Mouse (Mus musculus): ENCODE results near the gene Fen1. TPM values are rescaled to one million over a fixed set of nuclear protein-coding genes. Genes with fewer than 3 reads are reported as not detected.

The Fen1 gene
- polyA plus RNA-seq, 1 experiment from 2014 or later: 135 TPM

GRCm38 (mm10) chr19:10222656-10223055 lies 18.7 kb upstream of the Fen1 start:
- Histone ChIP-seq H3K4me3 (ENCODE audit: low read depth, low read length) (no peak overlapping the region), H3K9me3 (ENCODE audit: control insufficient read depth, low read length) (no peaks in the 10 kb centered on the region), H3K27me3 (ENCODE audit: control insufficient read depth, insufficient read depth, low read length) (no peaks in the 10 kb centered on the region), H3K4me1 (ENCODE audit: control insufficient read depth, insufficient read depth, low read length) (peaks cover 10% of the 10 kb centered on the region; the same call in 1 of the 2 replicates), H3K27ac (replicated peaks; ENCODE audit: low read depth, low read length) (no peak overlapping the region), H3K4me2 (ENCODE audit: low read depth, severe bottlenecking) (no peak overlapping the region), H3K9ac (ENCODE audit: low read length) (no peak overlapping the region), H3K36me3 (ENCODE audit: control insufficient read depth, insufficient read depth, low read length) (no peaks in the 10 kb centered on the region)
- WGBS: 18% methylated on average over 8 of the region's 8 CpGs
- no peak for DNase-seq (ENCODE audit: low spot score)
- ATAC-seq (ENCODE audit: insufficient number of reproducible peaks, low FRiP score, low TSS enrichment, low read depth): no peak

DNA sequence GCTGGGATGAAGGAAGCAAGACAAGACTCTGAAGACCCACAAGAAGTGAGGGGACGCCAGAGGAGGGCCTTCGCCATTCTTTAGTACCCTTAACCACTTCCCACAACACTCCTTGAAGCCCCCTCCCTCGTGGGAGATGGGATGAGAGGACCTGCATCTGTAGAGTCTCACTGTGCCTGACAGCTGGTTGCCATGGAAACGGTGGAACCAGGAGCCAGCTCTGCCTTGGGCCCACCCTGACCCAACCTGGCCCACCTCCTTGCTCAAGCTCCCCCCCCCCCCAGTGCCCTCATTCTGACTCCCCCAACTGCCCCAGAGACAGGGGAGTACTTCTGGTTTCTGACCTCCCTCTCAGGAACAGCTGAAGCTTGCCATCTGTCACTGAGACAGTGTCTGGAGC lies 17.6 kb upstream of the Fen1 start:
- Histone ChIP-seq H3K4me3 (ENCODE audit: low read depth, low read length) (no peak overlapping the region), H3K27ac (replicated peaks; ENCODE audit: low read depth, low read length) (no peak overlapping the region), H3K27me3 (ENCODE audit: control insufficient read depth, insufficient read depth, low read length) (no peaks in the 10 kb centered on the region), H3K9me3 (ENCODE audit: control insufficient read depth, low read length) (no peaks in the 10 kb centered on the region), H3K4me2 (ENCODE audit: low read depth, severe bottlenecking) (no peak overlapping the region), H3K36me3 (ENCODE audit: control insufficient read depth, insufficient read depth, low read length) (no peaks in the 10 kb centered on the region), H3K9ac (ENCODE audit: low read length) (no peak overlapping the region), H3K4me1 (ENCODE audit: control insufficient read depth, insufficient read depth, low read length) (peaks cover 10% of the 10 kb centered on the region; the same call in 1 of the 2 replicates)
- DNase-seq (ENCODE audit: low spot score): peak; percentile 38
- no peak for ATAC-seq (ENCODE audit: insufficient number of reproducible peaks, low FRiP score, low TSS enrichment, low read depth)
- 19% methylated on average over 4 of the region's 4 CpGs for WGBS

DNA sequence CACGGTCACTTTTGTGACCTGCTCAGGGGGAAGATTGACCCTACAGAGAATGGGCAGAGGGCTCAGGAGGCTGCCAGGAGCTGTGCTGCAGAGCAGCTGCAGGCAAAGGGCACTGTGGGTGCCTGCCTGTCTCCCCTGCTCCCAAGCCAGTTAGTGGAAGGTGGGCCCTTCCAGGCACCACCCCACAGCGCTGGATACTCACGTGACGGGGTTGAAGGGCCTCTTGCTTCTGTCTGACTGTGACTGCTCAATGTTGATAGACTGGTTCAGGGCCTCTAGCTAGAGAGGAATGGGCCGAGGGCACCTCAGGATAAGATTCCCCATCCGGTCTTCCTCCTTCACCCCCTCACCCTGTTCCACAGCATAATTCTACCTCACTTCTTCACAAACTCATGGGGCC lies 15.6 kb upstream of the Fen1 start:
- H3K27me3 ChIP-seq (ENCODE audit: control insufficient read depth, insufficient read depth, low read length): no peaks in the 10 kb centered on the region
- DNase-seq (ENCODE audit: low spot score) (no peak), ATAC-seq (ENCODE audit: insufficient number of reproducible peaks, low FRiP score, low TSS enrichment, low read depth) (no peak)
- WGBS: 71% methylated on average over 6 of the region's 6 CpGs
- no peak overlapping the region for H3K4me2 ChIP-seq (ENCODE audit: low read depth, severe bottlenecking)
- no peak overlapping the region for H3K4me3 ChIP-seq (ENCODE audit: low read depth, low read length)
- peaks cover 6% of the 10 kb centered on the region; the same call in 1 of the 2 replicates for H3K4me1 ChIP-seq (ENCODE audit: control insufficient read depth, insufficient read depth, low read length)
- H3K36me3 ChIP-seq (ENCODE audit: control insufficient read depth, insufficient read depth, low read length): no peaks in the 10 kb centered on the region
- H3K9ac ChIP-seq (ENCODE audit: low read length): no peak overlapping the region
- no peak overlapping the region for H3K27ac ChIP-seq (replicated peaks; ENCODE audit: low read depth, low read length)
- H3K9me3 ChIP-seq (ENCODE audit: control insufficient read depth, low read length): no peaks in the 10 kb centered on the region

- Histone ChIP-seq H3K9ac (ENCODE audit: low read length) (no peak overlapping the region), H3K4me2 (ENCODE audit: low read depth, severe bottlenecking) (no peak overlapping the region), H3K9me3 (ENCODE audit: control insufficient read depth, low read length) (no peaks in the 10 kb centered on the region), H3K36me3 (ENCODE audit: control insufficient read depth, insufficient read depth, low read length) (no peaks in the 10 kb centered on the region), H3K27me3 (ENCODE audit: control insufficient read depth, insufficient read depth, low read length) (no peaks in the 10 kb centered on the region), H3K4me1 (ENCODE audit: control insufficient read depth, insufficient read depth, low read length) (peaks cover 6% of the 10 kb centered on the region; the same call in 1 of the 2 replicates), H3K27ac (replicated peaks; ENCODE audit: low read depth, low read length) (no peak overlapping the region), H3K4me3 (ENCODE audit: low read depth, low read length) (no peak overlapping the region)
- no peak for ATAC-seq (ENCODE audit: insufficient number of reproducible peaks, low FRiP score, low TSS enrichment, low read depth)
- DNase-seq (ENCODE audit: low spot score): peak; percentile 70
- 43% methylated on average over 3 of the region's 3 CpGs for WGBS
Measured at GRCm38 (mm10) chr19:10219108-10219507, 15.1 kb upstream of the Fen1 start.

DNA sequence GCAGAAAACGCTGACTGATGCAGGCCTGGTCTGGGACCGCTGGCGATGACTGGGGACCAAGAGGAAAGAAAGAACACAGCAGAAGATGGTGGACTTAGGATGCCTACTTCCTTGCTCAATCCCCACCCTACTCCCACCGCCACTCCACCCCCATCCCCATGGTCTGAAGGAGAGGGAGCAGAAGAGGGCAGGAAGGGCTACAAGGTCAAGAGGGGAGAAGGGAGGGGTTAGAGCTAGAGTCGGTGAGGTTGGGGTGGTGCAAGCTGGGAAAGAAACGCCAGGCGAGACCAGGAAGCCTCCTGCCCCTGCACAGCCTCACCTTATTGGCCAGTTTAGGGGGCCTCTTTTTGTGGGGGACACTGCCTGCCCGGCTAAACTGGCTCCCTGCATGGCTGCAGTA lies 12.1 kb upstream of the Fen1 start:
- WGBS: 71% methylated on average over 8 of the region's 8 CpGs
- H3K9ac ChIP-seq (ENCODE audit: low read length): no peak overlapping the region
- H3K36me3 ChIP-seq (ENCODE audit: control insufficient read depth, insufficient read depth, low read length): no peaks in the 10 kb centered on the region

GRCm38 (mm10) chr19:10213796-10214471 lies 10.0 kb upstream of the Fen1 start:
- Histone ChIP-seq H3K4me3 (ENCODE audit: low read depth, low read length) (no peak overlapping the region), H3K9ac (ENCODE audit: low read length) (no peak overlapping the region), H3K4me2 (ENCODE audit: low read depth, severe bottlenecking) (no peak overlapping the region), H3K9me3 (ENCODE audit: control insufficient read depth, low read length) (no peaks in the 10 kb centered on the region), H3K27ac (replicated peaks; ENCODE audit: low read depth, low read length) (no peak overlapping the region), H3K27me3 (ENCODE audit: control insufficient read depth, insufficient read depth, low read length) (no peaks in the 10 kb centered on the region), H3K36me3 (ENCODE audit: control insufficient read depth, insufficient read depth, low read length) (0 out of 2 replicates have a peak, but pooled peaks cover 6% of the 10 kb centered on the region), H3K4me1 (ENCODE audit: control insufficient read depth, insufficient read depth, low read length) (no peaks in the 10 kb centered on the region)
- ATAC-seq (ENCODE audit: insufficient number of reproducible peaks, low FRiP score, low TSS enrichment, low read depth) (no peak), DNase-seq (ENCODE audit: low spot score) (no peak)
- 89% methylated on average over 10 of the region's 10 CpGs for WGBS

More for the DNA sequence above, 12.1 kb upstream of the Fen1 start:
- Histone ChIP-seq H3K9me3 (ENCODE audit: control insufficient read depth, low read length) (no peaks in the 10 kb centered on the region), H3K4me2 (ENCODE audit: low read depth, severe bottlenecking) (no peak overlapping the region), H3K27me3 (ENCODE audit: control insufficient read depth, insufficient read depth, low read length) (no peaks in the 10 kb centered on the region), H3K27ac (replicated peaks; ENCODE audit: low read depth, low read length) (no peak overlapping the region), H3K4me3 (ENCODE audit: low read depth, low read length) (no peak overlapping the region), H3K4me1 (ENCODE audit: control insufficient read depth, insufficient read depth, low read length) (no peaks in the 10 kb centered on the region)
- no peak for ATAC-seq (ENCODE audit: insufficient number of reproducible peaks, low FRiP score, low TSS enrichment, low read depth)
- DNase-seq (ENCODE audit: low spot score): no peak

GRCm38 (mm10) chr19:10210885-10211284 lies 6.9 kb upstream of the Fen1 start:
- H3K4me1 ChIP-seq (ENCODE audit: control insufficient read depth, insufficient read depth, low read length): no peaks in the 10 kb centered on the region
- H3K9me3 ChIP-seq (ENCODE audit: control insufficient read depth, low read length): no peaks in the 10 kb centered on the region
- H3K27ac ChIP-seq (replicated peaks; ENCODE audit: low read depth, low read length): no peak overlapping the region
- no peak overlapping the region for H3K4me3 ChIP-seq (ENCODE audit: low read depth, low read length)
- H3K4me2 ChIP-seq (ENCODE audit: low read depth, severe bottlenecking): no peak overlapping the region
- no peak for ATAC-seq (ENCODE audit: insufficient number of reproducible peaks, low FRiP score, low TSS enrichment, low read depth)
- WGBS: 90% methylated on average over 4 of the region's 4 CpGs
- DNase-seq (ENCODE audit: low spot score): no peak
- H3K9ac ChIP-seq (ENCODE audit: low read length): no peak overlapping the region
- H3K36me3 ChIP-seq (ENCODE audit: control insufficient read depth, insufficient read depth, low read length): peaks cover 13% of the 10 kb centered on the region; the same call in 1 of the 2 replicates
- no peaks in the 10 kb centered on the region for H3K27me3 ChIP-seq (ENCODE audit: control insufficient read depth, insufficient read depth, low read length)

GRCm38 (mm10) chr19:10208851-10209250 lies 4.9 kb upstream of the Fen1 start:
- WGBS: 81% methylated on average over 3 of the region's 3 CpGs
- no peaks in the 10 kb centered on the region for H3K4me1 ChIP-seq (ENCODE audit: control insufficient read depth, insufficient read depth, low read length)
- H3K4me2 ChIP-seq (ENCODE audit: low read depth, severe bottlenecking): no peak overlapping the region
- H3K9me3 ChIP-seq (ENCODE audit: control insufficient read depth, low read length): no peaks in the 10 kb centered on the region
- H3K4me3 ChIP-seq (ENCODE audit: low read depth, low read length): no peak overlapping the region
- H3K36me3 ChIP-seq (ENCODE audit: control insufficient read depth, insufficient read depth, low read length): peaks cover 13% of the 10 kb centered on the region; the same call in 1 of the 2 replicates
- H3K27ac ChIP-seq (replicated peaks; ENCODE audit: low read depth, low read length): no peak overlapping the region
- no peak for ATAC-seq (ENCODE audit: insufficient number of reproducible peaks, low FRiP score, low TSS enrichment, low read depth)
- no peak overlapping the region for H3K9ac ChIP-seq (ENCODE audit: low read length)
- H3K27me3 ChIP-seq (ENCODE audit: control insufficient read depth, insufficient read depth, low read length): no peaks in the 10 kb centered on the region
- DNase-seq (ENCODE audit: low spot score): no peak
